Mouse (Mus musculus) cortical plate, adult 2 months (tissue): Measurements from ENCODE around the gene Adamts9.

Experiments used
- CTCF ChIP-seq: fragments of 200-500 bp; IDR thresholded peaks from 2 replicates; pipeline ENCODE4 v1.5.1; 2011; ENCODE audit warnings: mild to moderate bottlenecking, control low read depth, low read length; ENCODE audit not compliant: insufficient read depth; ENCODE audit errors: extremely low read depth
- POLR2A ChIP-seq: fragments of 200-500 bp; IDR thresholded peaks from 2 replicates; pipeline ENCODE4 v1.6.1; 2011; ENCODE audit warnings: mild to moderate bottlenecking, low read length, control low read depth; ENCODE audit not compliant: insufficient read depth; ENCODE audit errors: extremely low read depth

DNA sequence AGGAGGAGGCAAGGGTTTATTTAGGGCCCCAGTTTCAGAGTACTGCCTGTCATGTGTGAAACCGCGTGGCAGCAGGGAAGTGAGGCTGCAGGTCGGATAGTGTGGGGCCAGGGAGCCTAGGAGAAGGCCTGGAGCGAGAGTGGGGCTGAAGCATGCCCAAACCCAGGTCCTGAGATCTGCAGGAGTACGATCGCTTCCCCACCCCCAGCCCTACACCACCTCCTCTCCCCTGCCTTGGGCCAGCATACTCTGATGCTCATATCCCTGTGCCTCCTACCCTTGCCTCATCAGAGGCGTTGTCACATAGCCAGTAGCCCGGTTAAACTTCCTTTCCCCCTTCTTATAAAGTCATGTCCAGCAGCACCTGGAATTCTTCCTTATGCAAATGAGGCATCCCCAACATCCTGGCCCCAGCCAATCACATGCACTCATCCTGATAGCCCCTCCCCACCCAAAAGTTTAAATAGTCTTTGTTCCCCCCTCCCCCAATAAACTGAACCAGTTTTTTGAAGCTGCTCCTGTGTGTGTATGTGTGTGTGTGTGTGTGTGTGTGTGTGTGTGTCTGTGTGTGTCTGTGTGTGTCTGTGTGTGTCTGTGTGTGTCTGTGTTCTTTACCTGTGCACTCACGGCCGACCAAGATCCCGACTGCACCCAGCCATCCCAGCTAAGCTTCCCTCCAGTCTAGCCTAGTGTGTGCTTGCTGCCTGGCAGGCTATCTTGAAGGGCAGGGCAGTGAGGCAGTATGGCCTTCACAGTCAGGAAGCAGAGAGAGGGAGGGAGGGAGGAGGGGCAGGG, 164.0 kb downstream of the Adamts9 start:
- TF ChIP-seq CTCF (no peak), POLR2A (no peak)
